Mouse (Mus musculus): Measurements from ENCODE around the gene Miga1. TPM values are rescaled to one million over a fixed set of nuclear protein-coding genes. Genes with fewer than 3 reads are reported as not detected.

The Miga1 gene
- total and polyA plus RNA-seq, 3 experiments = 26.6 to 59.3 (median 28.6) TPM

DNA sequence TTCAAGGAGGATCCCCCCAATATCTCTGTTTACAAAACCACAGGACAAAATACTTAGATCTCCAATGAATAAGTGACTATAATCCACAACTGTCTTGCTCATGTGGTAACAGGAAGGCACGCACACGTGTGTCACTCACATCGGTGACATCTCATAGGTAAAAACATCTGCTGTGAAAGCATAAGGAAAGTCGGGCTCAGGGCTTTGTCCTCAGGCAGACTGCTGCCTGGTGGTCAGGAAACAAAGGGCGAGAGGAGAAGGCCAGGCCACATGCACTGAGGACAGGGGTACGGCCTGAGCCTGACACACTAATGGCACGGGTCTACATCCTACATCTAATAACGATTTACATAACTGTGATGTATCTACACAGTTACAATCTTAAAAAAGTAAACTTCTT lies 65.2 kb downstream of the Miga1 start:
- no peak for TF ChIP-seq GATA1 (IDR thresholded peaks at IDR 0.05; ENCODE audit: borderline replicate concordance, low read length)
- no peak for TF ChIP-seq TAL1 (conservative IDR thresholded peaks at IDR 0.05; ENCODE audit: low read depth, low read length)
- no peak for TF ChIP-seq POLR2AphosphoS5 (IDR thresholded peaks at IDR 0.05; ENCODE audit: insufficient replicate concordance, low read depth, low read length)
- TF ChIP-seq GATA2 (IDR thresholded peaks at IDR 0.05; ENCODE audit: borderline replicate concordance, low read depth, low read length) = no peak
- no peak for TF ChIP-seq CTCF (IDR thresholded peaks at IDR 0.05; ENCODE audit: low read depth, low read length)
- Histone ChIP-seq H3K9me3 (replicated peaks) (no peaks in the 10 kb centered on the region), H3K36me3 (replicated peaks) (peaks cover 37% of the 10 kb centered on the region), H3K27me3 (ENCODE audit: insufficient read depth, low read length) (no peaks in the 10 kb centered on the region), H3K4me3 (ENCODE audit: low read depth, low read length) (no peak overlapping the region), H3K4me1 (ENCODE audit: insufficient read depth, low read depth, low read length) (peaks cover 4% of the 10 kb centered on the region; the same call in 1 of the 2 replicates)
- DNase-seq (ENCODE audit: low spot score) (no peak), ATAC-seq (ENCODE audit: extremely low read depth, insufficient number of reproducible peaks, low FRiP score, poor library complexity, severe bottlenecking) (no peak)

DNA sequence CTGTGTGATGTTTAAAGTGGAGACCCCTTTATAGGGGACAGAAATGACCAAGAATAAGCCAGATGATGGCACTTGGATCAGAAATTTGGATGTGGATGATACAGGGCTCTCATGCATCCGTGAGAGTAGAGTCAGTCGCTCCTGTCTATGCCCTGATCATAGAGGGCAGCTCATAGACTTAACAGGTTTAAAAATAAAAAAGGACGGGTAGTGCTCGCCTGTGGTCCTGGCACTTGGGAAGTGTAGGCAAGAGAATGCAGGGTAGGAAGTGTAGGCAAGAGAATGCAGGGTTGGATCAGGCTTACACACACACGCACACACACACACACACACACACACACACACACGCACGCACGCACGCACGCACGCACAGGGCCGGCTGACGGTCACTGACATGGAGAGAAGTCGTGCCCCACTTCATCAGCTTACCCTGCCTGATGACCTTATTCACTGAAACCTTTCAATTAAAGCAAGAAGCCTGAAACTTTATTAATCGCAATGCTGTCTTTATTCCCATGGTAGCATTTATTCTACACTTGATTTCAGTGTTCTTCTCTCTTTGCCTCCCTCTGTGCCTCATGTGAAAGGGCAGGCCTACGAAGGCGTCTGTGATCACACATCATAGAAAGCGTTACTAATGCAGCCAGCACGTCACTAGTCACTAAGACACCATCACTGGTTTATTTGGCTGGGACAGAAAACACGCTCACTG lies 67.1 kb downstream of the Miga1 start:
- DNase-seq (ENCODE audit: low spot score) = no peak
- peaks cover 35% of the 10 kb centered on the region for H3K36me3 ChIP-seq (replicated peaks)
- no peak for TF ChIP-seq TAL1 (conservative IDR thresholded peaks at IDR 0.05; ENCODE audit: low read depth, low read length)
- no peak for TF ChIP-seq GATA1 (IDR thresholded peaks at IDR 0.05; ENCODE audit: borderline replicate concordance, low read length)
- TF ChIP-seq POLR2AphosphoS5 (IDR thresholded peaks at IDR 0.05; ENCODE audit: insufficient replicate concordance, low read depth, low read length) = no peak
- TF ChIP-seq GATA2 (IDR thresholded peaks at IDR 0.05; ENCODE audit: borderline replicate concordance, low read depth, low read length) = no peak
- no peak for TF ChIP-seq CTCF (IDR thresholded peaks at IDR 0.05; ENCODE audit: low read depth, low read length)
- ATAC-seq (ENCODE audit: extremely low read depth, insufficient number of reproducible peaks, low FRiP score, poor library complexity, severe bottlenecking) = no peak
- H3K4me1 ChIP-seq (ENCODE audit: insufficient read depth, low read depth, low read length) = peaks cover 4% of the 10 kb centered on the region; the same call in 1 of the 2 replicates
- H3K27me3 ChIP-seq (ENCODE audit: insufficient read depth, low read length) = 0 out of 2 replicates have a peak, but pooled peaks cover 3% of the 10 kb centered on the region
- H3K9me3 ChIP-seq (replicated peaks) = no peaks in the 10 kb centered on the region
- H3K4me3 ChIP-seq (ENCODE audit: low read depth, low read length) = no peak overlapping the region

DNA sequence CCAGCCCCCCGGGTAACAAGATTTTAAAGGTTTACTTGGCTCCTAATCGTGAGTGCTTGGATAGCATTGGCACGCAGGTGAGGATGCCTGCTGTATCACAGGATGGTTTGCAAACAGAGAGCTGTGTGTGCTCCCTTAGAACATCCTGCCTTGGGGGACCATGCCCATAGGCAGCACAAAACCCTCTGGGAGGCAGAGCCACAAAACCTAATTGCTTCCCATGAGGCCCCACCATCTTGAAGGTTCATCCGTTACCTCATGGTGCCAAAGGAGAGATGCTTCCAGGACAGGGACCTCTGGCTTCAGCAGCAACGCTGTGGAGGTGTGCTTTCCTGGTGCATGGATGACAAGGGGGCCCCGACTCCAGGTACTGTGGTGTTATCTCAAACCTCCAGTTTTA lies 68.3 kb downstream of the Miga1 start:
- no peak overlapping the region for H3K4me3 ChIP-seq (ENCODE audit: low read depth, low read length)
- ATAC-seq (ENCODE audit: extremely low read depth, insufficient number of reproducible peaks, low FRiP score, poor library complexity, severe bottlenecking) (no peak), DNase-seq (ENCODE audit: low spot score) (no peak)
- TF ChIP-seq TAL1 (conservative IDR thresholded peaks at IDR 0.05; ENCODE audit: low read depth, low read length) = no peak
- TF ChIP-seq GATA1 (IDR thresholded peaks at IDR 0.05; ENCODE audit: borderline replicate concordance, low read length) = no peak
- no peak for TF ChIP-seq CTCF (IDR thresholded peaks at IDR 0.05; ENCODE audit: low read depth, low read length)
- TF ChIP-seq GATA2 (IDR thresholded peaks at IDR 0.05; ENCODE audit: borderline replicate concordance, low read depth, low read length) = no peak
- no peak for TF ChIP-seq POLR2AphosphoS5 (IDR thresholded peaks at IDR 0.05; ENCODE audit: insufficient replicate concordance, low read depth, low read length)
- H3K9me3 ChIP-seq (replicated peaks) = no peaks in the 10 kb centered on the region
- H3K36me3 ChIP-seq (replicated peaks) = peaks cover 30% of the 10 kb centered on the region
- H3K27me3 ChIP-seq (ENCODE audit: insufficient read depth, low read length) = peaks cover 7% of the 10 kb centered on the region; the same call in 1 of the 2 replicates
- peaks cover 4% of the 10 kb centered on the region; the same call in 1 of the 2 replicates for H3K4me1 ChIP-seq (ENCODE audit: insufficient read depth, low read depth, low read length)

DNA sequence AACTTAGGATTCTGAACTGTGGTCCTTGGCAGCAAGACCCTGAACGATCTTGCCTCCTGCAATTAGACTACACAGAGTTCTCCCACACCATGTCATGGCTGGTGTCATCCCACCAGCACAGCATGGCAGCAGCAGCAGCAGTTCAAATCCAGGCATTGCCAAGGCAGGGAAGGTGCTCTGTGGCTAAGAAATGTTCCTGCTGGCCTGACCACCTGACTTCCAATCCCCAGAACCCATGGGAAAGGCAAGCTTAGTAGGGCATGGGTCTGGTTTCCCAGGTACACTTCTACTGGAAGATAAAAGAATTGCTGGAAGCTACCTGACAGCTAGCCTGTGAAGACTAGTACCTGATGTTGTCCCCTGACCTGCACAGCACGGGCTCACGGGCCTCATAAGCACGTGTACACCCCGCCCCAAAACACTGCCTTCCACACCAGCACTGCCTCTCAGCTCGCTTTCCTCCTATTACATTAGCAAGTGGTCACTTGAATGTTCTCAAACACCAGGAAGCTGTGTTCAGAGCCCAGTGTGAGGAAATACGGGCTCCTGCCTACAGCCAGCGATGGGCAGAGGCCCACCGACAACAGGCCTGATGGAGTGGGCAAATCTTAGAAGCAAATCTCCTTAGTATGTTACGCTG lies 69.0 kb downstream of the Miga1 start:
- no peak for DNase-seq (ENCODE audit: low spot score)
- peaks cover 24% of the 10 kb centered on the region for H3K36me3 ChIP-seq (replicated peaks)
- no peak for ATAC-seq (ENCODE audit: extremely low read depth, insufficient number of reproducible peaks, low FRiP score, poor library complexity, severe bottlenecking)

DNA sequence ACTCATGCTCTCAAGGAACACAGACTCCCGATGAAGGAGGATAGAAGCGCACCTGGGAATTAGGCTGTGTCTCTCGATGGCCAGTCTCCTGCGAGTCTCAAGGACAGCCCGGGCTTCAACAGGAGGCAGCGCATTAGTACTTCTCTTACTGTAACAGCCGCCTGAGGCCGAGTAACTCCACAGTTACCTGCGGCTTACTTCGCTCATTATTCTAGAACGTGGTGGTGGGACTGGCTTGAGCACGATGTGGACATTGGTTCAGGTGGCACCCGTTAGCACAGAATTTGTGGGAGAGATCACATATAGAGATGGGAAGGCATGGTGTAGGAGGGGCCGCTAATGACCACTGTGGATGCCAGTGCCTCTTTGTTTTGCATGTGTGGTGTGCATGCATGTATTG lies 72.1 kb downstream of the Miga1 start:
- Histone ChIP-seq H3K4me3 (ENCODE audit: low read depth, low read length) (no peak overlapping the region), H3K27me3 (ENCODE audit: insufficient read depth, low read length) (peaks cover 27% of the 10 kb centered on the region; the same call in 1 of the 2 replicates), H3K9me3 (replicated peaks) (no peaks in the 10 kb centered on the region), H3K36me3 (replicated peaks) (peaks cover 12% of the 10 kb centered on the region), H3K4me1 (ENCODE audit: insufficient read depth, low read depth, low read length) (no peaks in the 10 kb centered on the region)
- no peak for DNase-seq (ENCODE audit: low spot score)
- no peak for ATAC-seq (ENCODE audit: extremely low read depth, insufficient number of reproducible peaks, low FRiP score, poor library complexity, severe bottlenecking)
- no peak for TF ChIP-seq GATA1 (IDR thresholded peaks at IDR 0.05; ENCODE audit: borderline replicate concordance, low read length)
- TF ChIP-seq GATA2 (IDR thresholded peaks at IDR 0.05; ENCODE audit: borderline replicate concordance, low read depth, low read length) = no peak
- TF ChIP-seq TAL1 (conservative IDR thresholded peaks at IDR 0.05; ENCODE audit: low read depth, low read length) = no peak
- no peak for TF ChIP-seq POLR2AphosphoS5 (IDR thresholded peaks at IDR 0.05; ENCODE audit: insufficient replicate concordance, low read depth, low read length)
- no peak for TF ChIP-seq CTCF (IDR thresholded peaks at IDR 0.05; ENCODE audit: low read depth, low read length)

More for the DNA sequence above, 69.0 kb downstream of the Miga1 start:
- TF ChIP-seq CTCF (IDR thresholded peaks at IDR 0.05; ENCODE audit: low read depth, low read length) = no peak
- TF ChIP-seq POLR2AphosphoS5 (IDR thresholded peaks at IDR 0.05; ENCODE audit: insufficient replicate concordance, low read depth, low read length) = no peak
- TF ChIP-seq TAL1 (conservative IDR thresholded peaks at IDR 0.05; ENCODE audit: low read depth, low read length) = no peak
- no peak for TF ChIP-seq GATA1 (IDR thresholded peaks at IDR 0.05; ENCODE audit: borderline replicate concordance, low read length)
- no peak for TF ChIP-seq GATA2 (IDR thresholded peaks at IDR 0.05; ENCODE audit: borderline replicate concordance, low read depth, low read length)
- H3K9me3 ChIP-seq (replicated peaks) = no peaks in the 10 kb centered on the region
- H3K4me1 ChIP-seq (ENCODE audit: insufficient read depth, low read depth, low read length) = peaks cover 4% of the 10 kb centered on the region; the same call in 1 of the 2 replicates
- no peak overlapping the region for H3K4me3 ChIP-seq (ENCODE audit: low read depth, low read length)
- peaks cover 12% of the 10 kb centered on the region; the same call in 1 of the 2 replicates for H3K27me3 ChIP-seq (ENCODE audit: insufficient read depth, low read length)

DNA sequence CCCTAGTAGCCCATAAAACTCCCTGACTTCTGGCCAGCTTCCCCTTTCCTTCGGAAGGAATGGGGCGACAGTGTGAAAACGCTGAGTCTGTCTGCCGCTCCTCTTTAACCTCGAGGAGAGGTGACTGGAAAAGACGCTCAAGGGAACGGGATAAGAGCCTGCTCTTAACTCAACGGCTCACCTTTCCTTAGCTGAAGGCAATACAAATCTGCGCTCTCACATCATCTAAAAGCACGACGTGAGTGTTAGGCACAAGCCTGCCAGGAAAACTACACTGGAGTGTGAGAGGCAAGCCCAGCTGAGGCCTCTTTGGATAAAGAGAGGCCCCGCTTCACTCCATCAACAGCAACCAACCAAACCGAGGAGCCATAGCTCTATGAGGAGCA lies 74.2 kb downstream of the Miga1 start, which contains the start of gene Nexn:
Gene Nexn, minus strand, starts transcription at position 315 of the 386 bp plus-strand sequence.
- no peak within 1 kb of the TSS for H3K4me3 ChIP-seq (ENCODE audit: low read depth, low read length)
- H3K27me3 ChIP-seq (ENCODE audit: insufficient read depth, low read length) = peaks cover 42% of the 10 kb centered on the region; the same call in 1 of the 2 replicates

More for the DNA sequence above, 74.2 kb downstream of the Miga1 start, which contains the start of gene Nexn:
- H3K4me1 ChIP-seq (ENCODE audit: insufficient read depth, low read depth, low read length) = no peaks in the 10 kb centered on the region
- TF ChIP-seq GATA1 (IDR thresholded peaks at IDR 0.05; ENCODE audit: borderline replicate concordance, low read length) = no peak
- no peak for TF ChIP-seq CTCF (IDR thresholded peaks at IDR 0.05; ENCODE audit: low read depth, low read length)
- no peak for TF ChIP-seq POLR2AphosphoS5 (IDR thresholded peaks at IDR 0.05; ENCODE audit: insufficient replicate concordance, low read depth, low read length)
- TF ChIP-seq TAL1 (conservative IDR thresholded peaks at IDR 0.05; ENCODE audit: low read depth, low read length) = no peak
- no peak for TF ChIP-seq GATA2 (IDR thresholded peaks at IDR 0.05; ENCODE audit: borderline replicate concordance, low read depth, low read length)
- no peak for ATAC-seq (ENCODE audit: extremely low read depth, insufficient number of reproducible peaks, low FRiP score, poor library complexity, severe bottlenecking)
- H3K9me3 ChIP-seq (replicated peaks) = no peaks in the 10 kb centered on the region
- no peak for DNase-seq (ENCODE audit: low spot score)
- no peaks in the 10 kb centered on the region for H3K36me3 ChIP-seq (replicated peaks)

All from G1E (cell line).